Mouse (Mus musculus) thymus, adult 2 months (tissue): ENCODE data around the gene Abca1. TPM values are rescaled to one million over a fixed set of nuclear protein-coding genes. Genes with fewer than 3 reads are reported as not detected.

Experiments used
- DNase-seq: peaks from one replicate; pipeline ENCODE4 v3.0.0; 2021
- H3K27ac ChIP-seq: fragments of 200-500 bp; 2 replicates; pipeline ENCODE4 v1.5.1; 2012; ENCODE audit warnings: low read length, control low read depth; ENCODE audit not compliant: control insufficient read depth, insufficient read depth
- H3K27me3 ChIP-seq: fragments of 200-500 bp; 2 replicates; pipeline ENCODE4 v1.6.1; 2012; ENCODE audit warnings: mild to moderate bottlenecking, low read length, moderate library complexity, mixed read lengths; ENCODE audit not compliant: control insufficient read depth, insufficient read depth
- H3K36me3 ChIP-seq: fragments of 200-500 bp; 2 replicates; pipeline ENCODE4 v1.6.1; 2012; ENCODE audit warnings: mild to moderate bottlenecking, low read length, moderate library complexity; ENCODE audit not compliant: control insufficient read depth, insufficient read depth
- H3K4me1 ChIP-seq: fragments of 200-500 bp; replicated peaks from 2 replicates; pipeline ENCODE4 v1.6.1; 2012; ENCODE audit warnings: low read length; ENCODE audit not compliant: control insufficient read depth, insufficient read depth
- H3K4me3 ChIP-seq: fragments of 200-500 bp; 2 replicates; pipeline ENCODE4 v1.5.1; 2012; ENCODE audit warnings: mild to moderate bottlenecking, low read length, control low read depth, moderate library complexity; ENCODE audit not compliant: control insufficient read depth, insufficient read depth
- CTCF ChIP-seq: fragments of 200-500 bp; IDR thresholded peaks from 2 replicates; pipeline ENCODE4 v1.5.1; 2012; ENCODE audit warnings: mild to moderate bottlenecking, control low read depth, low read length, moderate library complexity, borderline replicate concordance; ENCODE audit not compliant: control insufficient read depth, poor library complexity, insufficient read depth; ENCODE audit errors: extremely low read depth
- POLR2A ChIP-seq: fragments of 200-500 bp; IDR thresholded peaks from 2 replicates; pipeline ENCODE4 v1.6.1; 2012; ENCODE audit warnings: mild to moderate bottlenecking, low read length, control low read depth, moderate library complexity; ENCODE audit not compliant: control insufficient read depth, poor library complexity, insufficient read depth; ENCODE audit errors: extremely low read depth
- WGBS: fragments of 180-500 bp; shearing (Covaris S2); methylation state at CpG from one replicate; pipeline ENCODE4 v1.1.7; 2018; 5-methylcytosine and 5-hydroxymethylcytosine counted together
- polyA plus RNA-seq: library from polyadenylated mRNA; depleted of rRNA; stranded (reverse); fragments of >200 nt; gene quantifications from 2 replicates; pipeline ENCODE4 v1.2.3, GENCODE M21; 2012; rRNA removed

The Abca1 gene
- polyA plus RNA-seq, 1 experiment: 15.4 TPM

DNA sequence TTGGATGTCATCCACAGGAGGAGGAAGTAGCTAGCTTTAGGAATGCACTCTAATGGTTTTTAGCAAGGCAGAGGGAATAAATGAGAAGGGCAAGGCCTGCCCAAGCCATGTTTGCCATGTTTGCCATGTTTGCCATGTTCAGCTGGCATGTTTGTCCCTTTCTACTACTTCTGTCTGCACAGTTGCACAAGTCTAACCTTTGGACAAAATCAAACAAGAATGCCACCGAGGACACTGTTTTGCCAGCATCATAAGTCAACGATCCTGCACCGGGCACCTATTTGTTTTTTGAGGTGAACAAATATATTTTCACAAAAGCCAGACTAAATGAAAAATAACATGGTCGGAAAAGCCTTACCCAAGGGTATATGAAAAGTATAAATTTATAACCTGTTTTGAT, 149.8 kb downstream of the Abca1 start:
- no peak for DNase-seq
- no peak overlapping the region for H3K27ac ChIP-seq
- no peak for TF ChIP-seq CTCF
- TF ChIP-seq POLR2A: no peak
- no peaks in the 10 kb centered on the region for H3K27me3 ChIP-seq
- no peak overlapping the region for H3K4me3 ChIP-seq
- WGBS: 95% methylated on average over 4 of the region's 4 CpGs
- H3K4me1 ChIP-seq: peaks cover 7% of the 10 kb centered on the region
- no peaks in the 10 kb centered on the region for H3K36me3 ChIP-seq

DNA sequence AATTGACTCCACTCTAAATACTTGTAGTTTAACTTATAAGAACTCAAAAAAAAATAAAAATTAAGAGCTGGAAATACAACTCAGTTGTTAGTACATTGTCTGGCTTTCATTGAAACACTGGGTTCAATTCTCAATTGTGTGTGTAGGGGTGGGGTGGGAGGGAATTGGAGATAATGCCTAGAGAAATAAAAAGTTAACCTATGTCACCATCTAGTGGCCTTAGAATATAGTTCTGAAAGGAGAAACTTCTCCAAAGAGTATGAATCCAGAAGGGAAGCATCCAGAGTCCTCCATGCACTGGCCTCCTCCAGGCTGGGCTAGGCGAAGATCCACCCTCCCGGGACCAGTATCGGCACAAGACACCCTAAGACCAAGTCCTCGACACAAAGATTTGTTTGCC, 150.5 kb downstream of the Abca1 start:
- DNase-seq: no peak
- 89% methylated on average over 4 of the region's 4 CpGs for WGBS
- no peak for TF ChIP-seq CTCF
- TF ChIP-seq POLR2A: no peak
- H3K27me3 ChIP-seq: no peaks in the 10 kb centered on the region
- H3K27ac ChIP-seq: no peak overlapping the region
- no peaks in the 10 kb centered on the region for H3K36me3 ChIP-seq
- H3K4me1 ChIP-seq: peaks cover 7% of the 10 kb centered on the region
- H3K4me3 ChIP-seq: no peak overlapping the region

DNA sequence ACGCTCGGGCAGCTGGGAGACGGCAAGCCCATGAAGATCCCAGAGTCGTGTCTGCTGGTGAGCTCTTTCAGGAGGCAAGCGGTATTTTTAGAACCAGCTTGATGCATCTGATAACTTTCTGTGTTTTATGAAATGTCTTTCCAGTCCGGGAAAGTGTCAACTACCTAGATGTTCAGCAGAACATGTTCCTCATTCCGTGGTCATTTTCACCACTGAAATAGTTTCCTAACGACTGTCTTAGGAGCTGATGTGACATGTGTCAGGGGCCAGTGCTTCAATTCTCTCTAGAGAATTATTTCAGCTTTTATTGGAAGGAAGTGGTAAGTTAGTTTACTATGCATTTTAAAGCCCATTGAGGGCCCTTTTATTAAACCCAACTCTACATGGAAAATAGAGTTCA, 159.5 kb downstream of the Abca1 start:
- no peaks in the 10 kb centered on the region for H3K27me3 ChIP-seq
- H3K4me3 ChIP-seq: no peak overlapping the region
- WGBS: 28% methylated on average over 8 of the region's 8 CpGs
- no peak overlapping the region for H3K27ac ChIP-seq
- TF ChIP-seq CTCF (no peak), POLR2A (no peak)
- H3K4me1 ChIP-seq: no peaks in the 10 kb centered on the region; the same call in 1 of the 2 replicates
- no peaks in the 10 kb centered on the region for H3K36me3 ChIP-seq
- no peak for DNase-seq

DNA sequence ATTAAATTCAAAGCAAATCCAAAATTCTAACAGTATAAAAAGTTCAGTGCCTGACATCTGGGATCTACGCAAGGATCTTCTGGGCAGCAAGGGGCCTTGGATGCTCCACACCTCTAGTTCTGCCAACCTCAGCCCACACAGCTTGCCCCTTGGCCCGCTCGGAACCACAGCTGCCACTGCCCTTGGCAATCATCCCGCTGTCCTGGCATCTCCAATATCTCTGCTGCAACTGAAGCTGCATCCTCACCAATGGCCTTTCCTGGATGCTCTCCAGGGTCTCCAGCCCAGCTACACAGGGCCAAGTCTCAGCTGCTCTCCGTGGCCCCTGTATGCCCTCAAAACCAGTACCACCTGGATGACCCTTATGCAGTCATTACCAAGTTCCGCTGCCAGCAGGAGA, 160.2 kb downstream of the Abca1 start:
- no peaks in the 10 kb centered on the region for H3K36me3 ChIP-seq
- H3K4me1 ChIP-seq: no peaks in the 10 kb centered on the region; the same call in 1 of the 2 replicates
- no peak overlapping the region for H3K4me3 ChIP-seq
- no peak for DNase-seq
- TF ChIP-seq CTCF (no peak), POLR2A (no peak)
- 90% methylated on average over 6 of the region's 6 CpGs for WGBS
- H3K27ac ChIP-seq: no peak overlapping the region
- H3K27me3 ChIP-seq: no peaks in the 10 kb centered on the region

DNA sequence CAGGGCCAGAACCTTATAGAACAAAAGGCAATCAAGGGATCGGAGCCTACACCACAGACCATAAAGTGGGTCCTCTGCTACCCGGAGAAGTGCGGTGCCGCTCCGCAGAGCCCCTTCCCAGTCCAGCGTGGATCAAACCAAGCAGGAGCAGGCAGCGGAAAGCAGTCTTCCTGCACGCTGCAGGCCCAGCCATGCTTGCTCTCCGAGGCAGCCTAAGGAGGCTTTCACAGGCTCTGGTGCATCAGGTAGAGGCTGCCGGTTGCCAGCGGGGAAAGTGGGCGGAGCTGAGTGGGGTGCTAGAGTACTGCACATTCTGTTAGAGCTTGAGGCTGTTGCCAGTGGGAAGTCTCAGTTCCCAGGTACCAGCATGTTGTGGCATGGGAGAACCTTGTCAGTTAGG, 170.4 kb downstream of the Abca1 start, which contains the start of gene Nipsnap3a:
Gene Nipsnap3a, plus strand, starts transcription at position 25 of the 400 bp plus-strand sequence.
- Histone ChIP-seq H3K4me1 (no peaks in the 10 kb centered on the region), H3K4me3 (no peak within 1 kb of the TSS), H3K36me3 (no peaks in the 10 kb centered on the region), H3K27me3 (no peaks in the 10 kb centered on the region), H3K27ac (no peak within 1 kb of the TSS)
- TF ChIP-seq CTCF (no peak), POLR2A (no peak)
- peak; percentile 3 for DNase-seq
- 68% methylated on average over 12 of the region's 12 CpGs for WGBS

DNA sequence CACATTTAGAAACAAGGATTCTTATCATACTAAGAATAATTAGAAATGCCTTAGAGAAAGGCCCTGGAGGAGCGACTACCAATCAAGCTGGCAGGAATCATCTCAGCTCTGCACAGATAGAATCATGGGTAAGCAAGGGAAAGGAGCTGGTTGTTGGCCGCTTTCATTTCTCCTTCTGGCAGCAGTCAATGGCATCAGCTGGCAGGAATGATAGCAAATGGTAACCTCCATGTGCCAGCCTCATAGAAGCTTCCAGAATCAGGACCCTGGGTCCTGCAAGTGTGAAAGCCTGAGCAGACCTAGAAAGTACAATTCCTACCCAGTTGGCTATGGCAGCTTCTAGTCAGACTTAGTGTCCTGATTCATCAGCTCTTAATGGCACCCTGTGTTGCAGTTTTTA, 173.4 kb downstream of the Abca1 start:
- WGBS: 96% methylated on average over 2 of the region's 2 CpGs
- H3K36me3 ChIP-seq: no peaks in the 10 kb centered on the region
- H3K27ac ChIP-seq: no peak overlapping the region
- TF ChIP-seq POLR2A (no peak), CTCF (no peak)
- DNase-seq: no peak
- no peaks in the 10 kb centered on the region for H3K4me1 ChIP-seq
- H3K4me3 ChIP-seq: no peak overlapping the region
- H3K27me3 ChIP-seq: no peaks in the 10 kb centered on the region

DNA sequence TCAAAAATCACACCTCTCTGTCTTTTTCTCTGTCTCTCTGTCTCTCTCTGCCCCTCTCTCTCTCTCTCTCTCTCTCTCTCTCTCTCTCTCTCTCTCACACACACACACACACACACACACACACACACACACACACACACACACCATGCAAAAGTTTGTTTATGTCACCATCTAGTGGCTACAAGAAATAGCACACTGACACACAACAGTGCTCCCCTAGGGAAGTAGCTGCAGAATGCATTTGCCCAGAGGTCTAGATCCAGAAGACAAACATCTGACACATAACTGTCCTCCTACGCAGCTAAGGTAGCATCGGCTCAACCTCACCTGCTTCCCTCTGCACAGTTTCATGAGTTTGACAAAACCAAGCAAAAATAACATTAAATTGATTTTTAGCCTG, 174.5 kb downstream of the Abca1 start:
- WGBS: 78% methylated on average over 2 of the region's 2 CpGs
- Histone ChIP-seq H3K36me3 (no peaks in the 10 kb centered on the region), H3K4me1 (no peaks in the 10 kb centered on the region), H3K4me3 (no peak overlapping the region), H3K27me3 (no peaks in the 10 kb centered on the region), H3K27ac (no peak overlapping the region)
- TF ChIP-seq CTCF: no peak
- TF ChIP-seq POLR2A: no peak
- DNase-seq: no peak

Other genes with a start within 250 kb of the Abca1 start
- not detected in 2 replicates for gene Olfr272, start 240.7 kb downstream of the Abca1 start, polyA plus RNA-seq
- gene Olfr270, start 195.3 kb downstream of the Abca1 start, polyA plus RNA-seq: not detected in 2 replicates
- not detected in 2 replicates for gene Nipsnap3a, start 170.6 kb downstream of the Abca1 start, polyA plus RNA-seq
- 22.7 and 23.2 TPM in 2 replicates for gene Nipsnap3b, start 148.0 kb downstream of the Abca1 start, polyA plus RNA-seq